In genomic region chr7:35586906-35587445, GRCm38 (mm10) we compare ENCODE assay signal across 9 mouse cellular contexts. TPM values are rescaled to one million over a fixed set of nuclear protein-coding genes. Genes with fewer than 3 reads are reported as not detected.
DNase-seq lines count a peak whose midpoint lies in the region; ATAC-seq and TF ChIP-seq lines count a peak whose summit lies in the region.
"Had no signal": no experiment of that assay in that cellular context is flagged by ENCODE, and none has a peak within 500 bp of the region (broad histone marks: within the 10 kb centered on the region; RNA-seq: fewer than 3 reads in every experiment).

No protein-coding gene starts in this region.

- DNase-seq in adrenal gland, adult (ENCODE audit: inconsistent age in 2 of 2, low spot score in 1 of 2), result peak; percentile 13 to 23
- no peak for DNase-seq in adrenal gland, adult 2 months
- no peak for DNase-seq in lung, postnatal 0 days (ENCODE audit: low spot score)
- DNase-seq in lung, postnatal 36 days, result no peak
- DNase-seq in limb, embryonic 11.5 days (ENCODE audit: low spot score), result no peak
- DNase-seq in ovary, adult 18-20 months (ENCODE audit: low spot score), result no peak
- DNase-seq in layer of hippocampus, postnatal 25 days (ENCODE audit: extremely low spot score in 1 of 2, low spot score in 1 of 2), result no peak

- no peak overlapping the region for H3K27ac ChIP-seq in lung, postnatal 0 days (ENCODE audit: low read length)
- no peak overlapping the region for H3K27ac ChIP-seq in limb, embryonic 11.5 days (replicated peaks; ENCODE audit: low read depth, low read length)
- no peak overlapping the region for H3K27ac ChIP-seq in olfactory bulb, adult 2 months (ENCODE audit: insufficient read depth, low read depth, low read length)

- H3K4me3 ChIP-seq in lung, postnatal 0 days (ENCODE audit: low read depth, low read length), result peak overlapping the region; percentile 91
- peak overlapping the region; percentile 59 for H3K4me3 ChIP-seq in limb, embryonic 11.5 days (ENCODE audit: low read depth, low read length)
- H3K4me3 ChIP-seq in olfactory bulb, adult 2 months (ENCODE audit: insufficient read depth, low read depth, low read length), result peak overlapping the region; percentile 64

- no peak for TF ChIP-seq EP300 in lung, postnatal 0 days (IDR thresholded peaks at IDR 0.05)

- H3K27me3 ChIP-seq in lung, postnatal 0 days (replicated peaks; ENCODE audit: insufficient read depth, low read length), result peaks cover 14% of the 10 kb centered on the region
- H3K27me3 ChIP-seq in limb, embryonic 11.5 days (ENCODE audit: control insufficient read depth, insufficient read depth, low read length), result peaks cover 23% of the 10 kb centered on the region

- peak overlapping the region; percentile 39; the same call in 1 of the 2 replicates for H3K9ac ChIP-seq in lung, postnatal 0 days (replicated peaks; ENCODE audit: low read depth)
- peak overlapping the region; percentile 69; the same call in 1 of the 2 replicates for H3K9ac ChIP-seq in limb, embryonic 11.5 days (ENCODE audit: low read length)

- peak overlapping the region; percentile 95 for H3K4me2 ChIP-seq in lung, postnatal 0 days (replicated peaks; ENCODE audit: low read depth, low read length)
- peak overlapping the region; percentile 98 for H3K4me2 ChIP-seq in limb, embryonic 11.5 days (ENCODE audit: low read depth, severe bottlenecking)

- H3K4me1 ChIP-seq in lung, postnatal 0 days (ENCODE audit: insufficient read depth, low read depth, low read length), result peaks cover 8% of the 10 kb centered on the region; the same call in 1 of the 2 replicates
- peaks cover 13% of the 10 kb centered on the region for H3K4me1 ChIP-seq in limb, embryonic 11.5 days (ENCODE audit: control insufficient read depth, insufficient read depth, low read length)
- H3K4me1 ChIP-seq in olfactory bulb, adult 2 months (ENCODE audit: control insufficient read depth, insufficient read depth, low read length), result peaks cover 23% of the 10 kb centered on the region

- 16% methylated on average over 15 of the region's 15 CpGs for WGBS in lung, postnatal 0 days
- 25% methylated on average over 15 of the region's 15 CpGs for WGBS in limb, embryonic 11.5 days
- 25% methylated on average over 15 of the region's 15 CpGs for WGBS in olfactory bulb, adult 2 months

- no peak for TF ChIP-seq POLR2A in olfactory bulb, adult 2 months (IDR thresholded peaks at IDR 0.05; ENCODE audit: insufficient read depth, low read depth, low read length)

- no peaks in the 10 kb centered on the region for H3K9me3 ChIP-seq in lung, postnatal 0 days (ENCODE audit: low read length)
- H3K9me3 ChIP-seq in limb, embryonic 11.5 days (ENCODE audit: control insufficient read depth, low read length), result no peaks in the 10 kb centered on the region

- TF ChIP-seq CTCF in lung, postnatal 0 days (IDR thresholded peaks at IDR 0.05), result no peak
- no peak for TF ChIP-seq CTCF in olfactory bulb, adult 2 months (IDR thresholded peaks at IDR 0.05; ENCODE audit: insufficient read depth, low read depth, low read length)

- no peak for ATAC-seq in lung, postnatal 0 days
- ATAC-seq in limb, embryonic 11.5 days (ENCODE audit: insufficient number of reproducible peaks, low FRiP score, low TSS enrichment, low read depth), result no peak

- no peaks in the 10 kb centered on the region for H3K36me3 ChIP-seq in lung, postnatal 0 days (ENCODE audit: insufficient read depth, low read length)
- peaks cover under 1% of the 10 kb centered on the region for H3K36me3 ChIP-seq in limb, embryonic 11.5 days (ENCODE audit: control insufficient read depth, insufficient read depth, low read length)

RNA-seq across cellular contexts. Expression of gene Ankrd27, which starts 0.9 kb away (rescaled TPM):
- total RNA-seq in adrenal gland, adult 2 months (2021), result 10 to 100 TPM; 27.7 to 30.4 TPM
- polyA plus RNA-seq in adrenal gland, adult 2 months (2012; rRNA removed), result 14.5 and 19.9 TPM in 2 replicates
- 12.7 and 16.7 TPM in 2 replicates for polyA plus RNA-seq in lung, postnatal 0 days (2015; fragmentation: Nextera tagmentation; extraction: Ambion mirVana)
- polyA plus RNA-seq in limb, embryonic 11.5 days (2014; fragmentation: Nextera tagmentation; extraction: Ambion mirVana), result 35.6 and 35.9 TPM in 2 replicates
- polyA plus RNA-seq in olfactory bulb, adult 2 months (2012; ENCODE audit: insufficient read depth, insufficient read length, low replicate concordance, missing spikeins), result not detected in 2 replicates
- 10 to 100 TPM; 31.6 to 40.0 TPM for total RNA-seq in layer of hippocampus, postnatal 25 days (2021)

RNA-seq across cellular contexts. Expression of gene Rgs9bp, which starts 1.6 kb away (rescaled TPM):
- total RNA-seq in adrenal gland, adult 2 months (2021), result under 1 TPM; 0.17 to 0.21 TPM
- polyA plus RNA-seq in adrenal gland, adult 2 months (2012; rRNA removed), result 0.04 and 0.07 TPM in 2 replicates
- 0.02 and 0.04 TPM in 2 replicates for polyA plus RNA-seq in lung, postnatal 0 days (2015; fragmentation: Nextera tagmentation; extraction: Ambion mirVana)
- 0.20 and 0.40 TPM in 2 replicates for polyA plus RNA-seq in limb, embryonic 11.5 days (2014; fragmentation: Nextera tagmentation; extraction: Ambion mirVana)
- polyA plus RNA-seq in olfactory bulb, adult 2 months (2012; ENCODE audit: insufficient read depth, insufficient read length, low replicate concordance, missing spikeins), result not detected in 2 replicates
- under 1 TPM; 0.30 to 0.31 TPM for total RNA-seq in layer of hippocampus, postnatal 25 days (2021)

RNA-seq across cellular contexts. Expression of gene Nudt19, which starts 30.9 kb away (rescaled TPM):
- 10 to 100 TPM; 53.1 to 53.5 TPM for total RNA-seq in adrenal gland, adult 2 months (2021)
- 112 and 122 TPM in 2 replicates for polyA plus RNA-seq in adrenal gland, adult 2 months (2012; rRNA removed)
- polyA plus RNA-seq in lung, postnatal 0 days (2015; fragmentation: Nextera tagmentation; extraction: Ambion mirVana), result 28.9 and 30.5 TPM in 2 replicates
- 35.2 and 35.8 TPM in 2 replicates for polyA plus RNA-seq in limb, embryonic 11.5 days (2014; fragmentation: Nextera tagmentation; extraction: Ambion mirVana)
- not detected in 2 replicates for polyA plus RNA-seq in olfactory bulb, adult 2 months (2012; ENCODE audit: insufficient read depth, insufficient read length, low replicate concordance, missing spikeins)
- total RNA-seq in layer of hippocampus, postnatal 25 days (2021), result 10 to 100 TPM; 65.8 to 73.0 TPM

RNA-seq across cellular contexts. Expression of gene Tdrd12, which starts 49.4 kb away (rescaled TPM):
- under 1 TPM in 1 of 2 experiments, not detected in 1; 0.23 TPM for total RNA-seq in adrenal gland, adult 2 months (2021)
- polyA plus RNA-seq in adrenal gland, adult 2 months (2012; rRNA removed), result not detected in 2 replicates
- polyA plus RNA-seq in lung, postnatal 0 days (2015; fragmentation: Nextera tagmentation; extraction: Ambion mirVana), result 0.12 TPM in 1 of 2 replicates, not detected in the other
- polyA plus RNA-seq in limb, embryonic 11.5 days (2014; fragmentation: Nextera tagmentation; extraction: Ambion mirVana), result 0.41 TPM in 1 of 2 replicates, not detected in the other
- not detected in 2 replicates for polyA plus RNA-seq in olfactory bulb, adult 2 months (2012; ENCODE audit: insufficient read depth, insufficient read length, low replicate concordance, missing spikeins)
- under 1 TPM; 0.39 to 0.89 TPM for total RNA-seq in layer of hippocampus, postnatal 25 days (2021)
- total RNA-seq: common myeloid progenitor, adult 5-6 weeks had no signal

Comparison
In these comparisons a context has a peak if more than half of its experiments do, and no peak if none do; other contexts are left out.
1. DNase-seq: peak in adrenal gland, adult (2 of 2); none in adrenal gland, adult 2 months (single experiment), lung, postnatal 0 days (single experiment), lung, postnatal 36 days (single experiment), limb, embryonic 11.5 days (single experiment), ovary, adult 18-20 months (single experiment) and layer of hippocampus, postnatal 25 days (0 of 2).
2. RNA of gene Ankrd27, which starts 0.9 kb away (polyA plus RNA-seq): 35.6 to 35.9 TPM in limb, embryonic 11.5 days, 14.5 to 19.9 TPM in adrenal gland, adult 2 months and 12.7 to 16.7 TPM in lung, postnatal 0 days; not detected in olfactory bulb, adult 2 months; every median in the first group is over 10 times any median in the second.
3. RNA of gene Nudt19, which starts 30.9 kb away (polyA plus RNA-seq): 112 to 122 TPM in adrenal gland, adult 2 months, 35.2 to 35.8 TPM in limb, embryonic 11.5 days and 28.9 to 30.5 TPM in lung, postnatal 0 days; not detected in olfactory bulb, adult 2 months; every median in the first group is over 10 times any median in the second.
4. Peak in every context shown above with its lines, with median percentiles within 50 percentile points of each other: H3K4me3 ChIP-seq.